Mouse (Mus musculus) heart, adult 2 months (tissue): ENCODE data around the gene Actr5.

Experiments
- CTCF ChIP-seq: fragments of 200-600 bp; IDR thresholded peaks from 2 replicates; pipeline ENCODE4 v1.8.1; 2022; ENCODE audit warnings: antibody characterized with exemption, mild to moderate bottlenecking, moderate library complexity
- EP300 ChIP-seq: fragments of 200-500 bp; IDR thresholded peaks from 2 replicates; pipeline ENCODE4 v1.6.1; 2011; ENCODE audit warnings: low read depth, low read length, control low read depth; ENCODE audit not compliant: insufficient read depth
- POLR2A ChIP-seq: fragments of 200-500 bp; IDR thresholded peaks from 2 replicates; pipeline ENCODE4 v1.6.1; 2011; ENCODE audit warnings: mild to moderate bottlenecking, low read depth, low read length, control low read depth; ENCODE audit not compliant: insufficient read depth

DNA sequence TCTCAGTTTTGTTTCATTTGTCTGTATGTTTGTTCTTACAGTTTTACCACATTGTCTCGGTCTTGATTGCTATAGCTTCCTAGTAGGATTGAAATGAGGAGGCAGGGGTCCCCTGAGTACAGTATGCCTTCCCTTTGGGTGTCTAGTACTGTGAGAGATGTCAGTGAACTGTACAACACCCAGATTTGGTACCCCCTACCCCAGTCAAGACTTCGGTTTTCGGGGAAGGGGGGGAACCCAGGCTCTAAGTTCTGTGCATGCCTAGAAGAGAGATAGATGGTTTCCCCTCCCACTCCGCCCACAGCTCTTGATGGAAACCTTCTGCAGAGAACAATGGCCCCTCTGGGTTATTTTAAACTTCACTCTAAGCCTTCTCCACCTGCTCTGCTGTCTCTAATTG is 40.4 kb downstream of the Actr5 start, which contains the start of gene Ppp1r16b:
- no peak for TF ChIP-seq EP300
- no peak for TF ChIP-seq CTCF
- TF ChIP-seq POLR2A, result no peak
